Mouse (Mus musculus): Measurements from ENCODE around the gene Popdc3.

Popdc3 gene

GRCm38 (mm10) chr10:45181344-45181743 lies 3.4 kb downstream of the Popdc3 start:
- CTCF ChIA-PET, result interaction anchor here in 1 of 4 experiments (0.5 kb wide), 1 partner anchor 326 kb away, joined by 3 read pairs; no protein-coding TSS in a partner anchor

GRCm38 (mm10) chr10:45185457-45185856 lies 7.6 kb downstream of the Popdc3 start:
- ChIA-PET POLR2A (interaction anchor here in 2 of 4 experiments (0.7 to 1.3 kb wide), 2 partner anchors 22 to 208 kb away, joined by 3 read pairs; no protein-coding TSS in a partner anchor), CTCF (interaction anchor here in 1 of 4 experiments (0.6 kb wide), 2 partner anchors 71 to 133 kb away, joined by 3 read pairs; no protein-coding TSS in a partner anchor)

More at GRCm38 (mm10) chr10:45181344-45181743, 3.4 kb downstream of the Popdc3 start:
- POLR2A ChIA-PET, result no interaction called here

GRCm38 (mm10) chr10:45193330-45194310 lies 15.7 kb downstream of the Popdc3 start:
- ChIA-PET POLR2A (no interaction called here), CTCF (interaction anchor here in 1 of 4 experiments (0.5 kb wide), 1 partner anchor 120 kb away, joined by 3 read pairs; no protein-coding TSS in a partner anchor)

- ChIA-PET POLR2A (no interaction called here), CTCF (no interaction called here)
These were observed 16.6 kb downstream of the Popdc3 start for GRCm38 (mm10) chr10:45194531-45194930.

GRCm38 (mm10) chr10:45204582-45204981 lies 26.7 kb downstream of the Popdc3 start:
- CTCF ChIA-PET, result no interaction called here
- POLR2A ChIA-PET, result no interaction called here

- ChIA-PET CTCF (no interaction called here), POLR2A (no interaction called here)
These were observed 32.3 kb downstream of the Popdc3 start for GRCm38 (mm10) chr10:45210201-45210600.

GRCm38 (mm10) chr10:45216676-45217075 lies 38.8 kb downstream of the Popdc3 start:
- POLR2A ChIA-PET, result interaction anchor here in 1 of 4 experiments (0.9 kb wide), 1 partner anchor 61 kb away, joined by 3 read pairs; no protein-coding TSS in a partner anchor
- CTCF ChIA-PET, result no interaction called here

- ChIA-PET CTCF (no interaction called here), POLR2A (no interaction called here)
These were observed 52.1 kb downstream of the Popdc3 start for GRCm38 (mm10) chr10:45229954-45230353.

GRCm38 (mm10) chr10:45233351-45233750 lies 55.5 kb downstream of the Popdc3 start:
- CTCF ChIA-PET, result no interaction called here
- POLR2A ChIA-PET, result no interaction called here

GRCm38 (mm10) chr10:45236304-45236703 lies 58.4 kb downstream of the Popdc3 start:
- POLR2A ChIA-PET, result no interaction called here
- CTCF ChIA-PET, result no interaction called here

- ChIA-PET CTCF (no interaction called here), POLR2A (no interaction called here)
These were observed 59.6 kb downstream of the Popdc3 start for GRCm38 (mm10) chr10:45237492-45237891.

- POLR2A ChIA-PET, result interaction anchor here in 1 of 4 experiments (1.2 kb wide), 1 partner anchor 29 kb away, joined by 3 read pairs; no protein-coding TSS in a partner anchor
These were observed 82.6 kb downstream of the Popdc3 start for GRCm38 (mm10) chr10:45260477-45260876.

GRCm38 (mm10) chr10:45262126-45262525 lies 84.2 kb downstream of the Popdc3 start:
- ChIA-PET CTCF (no interaction called here), POLR2A (no interaction called here)

More at GRCm38 (mm10) chr10:45260477-45260876, 82.6 kb downstream of the Popdc3 start:
- CTCF ChIA-PET, result interaction anchor here in 2 of 4 experiments (0.8 to 1.2 kb wide), 2 partner anchors 17 to 32 kb away, joined by 3 read pairs; no protein-coding TSS in a partner anchor

- CTCF ChIA-PET, result no interaction called here
- POLR2A ChIA-PET, result interaction anchor here in 1 of 4 experiments (0.6 kb wide), 2 partner anchors 184 to 597 kb away, joined by 3 to 4 read pairs; no protein-coding TSS in a partner anchor
These were observed 98.6 kb downstream of the Popdc3 start for GRCm38 (mm10) chr10:45276499-45276898.

GRCm38 (mm10) chr10:45276995-45277394 lies 99.1 kb downstream of the Popdc3 start:
- CTCF ChIA-PET, result no interaction called here

GRCm38 (mm10) chr10:45285651-45286050 lies 107.8 kb downstream of the Popdc3 start:
- CTCF ChIA-PET, result no interaction called here
- POLR2A ChIA-PET, result interaction anchor here in 2 of 4 experiments (0.5 kb wide), 2 partner anchors 83 to 634 kb away, joined by 3 to 5 read pairs; no protein-coding TSS in a partner anchor

More at GRCm38 (mm10) chr10:45276995-45277394, 99.1 kb downstream of the Popdc3 start:
- POLR2A ChIA-PET, result interaction anchor here in 2 of 4 experiments (0.6 to 1.2 kb wide), 2 partner anchors 18 to 60 kb away, joined by 3 to 4 read pairs; no protein-coding TSS in a partner anchor

GRCm38 (mm10) chr10:45288351-45288750 lies 110.5 kb downstream of the Popdc3 start:
- ChIA-PET CTCF (no interaction called here), POLR2A (interaction anchor here in 1 of 4 experiments (1.0 kb wide), 1 partner anchor 35 kb away, joined by 3 read pairs; no protein-coding TSS in a partner anchor)

GRCm38 (mm10) chr10:45289218-45290105 lies 111.6 kb downstream of the Popdc3 start:
- ChIA-PET POLR2A (interaction anchor here in 1 of 4 experiments (0.6 to 1.1 kb wide), 5 partner anchors 29 to 821 kb away, joined by 3 to 5 read pairs (median 3); no protein-coding TSS in a partner anchor), CTCF (no interaction called here)

GRCm38 (mm10) chr10:45290618-45291017 lies 112.7 kb downstream of the Popdc3 start:
- ChIA-PET POLR2A (interaction anchor here in 2 of 4 experiments (0.6 to 1.1 kb wide), 4 partner anchors 168 to 1821 kb away, joined by 3 read pairs; no protein-coding TSS in a partner anchor), CTCF (no interaction called here)

Measured in embryonic stem cell, embryonic (primary cell).